Mouse (Mus musculus) 3134 (cell line): ENCODE results near the gene Uvrag.
"Not testable (repeated sequence)": the region's sequence is repeated elsewhere in the genome, so short reads cannot be mapped to it uniquely, and the experiment has no call there.

ENCODE experiments used
- DNase-seq: peaks from one replicate; pipeline ENCODE4 v3.0.0-alpha.2; 2011; ENCODE audit warnings: low spot score; ENCODE audit not compliant: insufficient read length; ENCODE audit errors: extremely low read depth

The Uvrag gene

DNA sequence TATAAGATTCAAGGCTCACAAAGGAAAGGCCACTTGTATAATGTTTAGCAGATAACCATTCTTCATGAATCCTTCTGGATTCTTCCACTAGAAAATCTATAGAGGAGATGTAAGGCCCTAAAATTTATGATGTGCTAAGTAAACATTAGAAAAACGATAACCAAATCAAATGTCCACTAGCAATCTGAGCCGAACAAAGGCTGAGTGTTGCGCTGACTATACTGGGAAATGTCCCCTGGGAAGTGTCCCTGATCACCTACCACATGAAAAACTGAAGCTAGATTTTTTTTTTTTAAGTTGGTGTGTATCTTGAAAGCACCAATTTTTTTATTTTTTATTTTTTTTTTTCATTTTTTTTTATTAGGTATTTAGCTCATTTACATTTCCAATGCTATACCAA lies 76.1 kb downstream of the Uvrag start:
- DNase-seq: no peak

- not testable (repeated sequence) for DNase-seq
Observed at GRCm38 (mm10) chr7:99062263-99062662, 78.7 kb downstream of the Uvrag start.

DNA sequence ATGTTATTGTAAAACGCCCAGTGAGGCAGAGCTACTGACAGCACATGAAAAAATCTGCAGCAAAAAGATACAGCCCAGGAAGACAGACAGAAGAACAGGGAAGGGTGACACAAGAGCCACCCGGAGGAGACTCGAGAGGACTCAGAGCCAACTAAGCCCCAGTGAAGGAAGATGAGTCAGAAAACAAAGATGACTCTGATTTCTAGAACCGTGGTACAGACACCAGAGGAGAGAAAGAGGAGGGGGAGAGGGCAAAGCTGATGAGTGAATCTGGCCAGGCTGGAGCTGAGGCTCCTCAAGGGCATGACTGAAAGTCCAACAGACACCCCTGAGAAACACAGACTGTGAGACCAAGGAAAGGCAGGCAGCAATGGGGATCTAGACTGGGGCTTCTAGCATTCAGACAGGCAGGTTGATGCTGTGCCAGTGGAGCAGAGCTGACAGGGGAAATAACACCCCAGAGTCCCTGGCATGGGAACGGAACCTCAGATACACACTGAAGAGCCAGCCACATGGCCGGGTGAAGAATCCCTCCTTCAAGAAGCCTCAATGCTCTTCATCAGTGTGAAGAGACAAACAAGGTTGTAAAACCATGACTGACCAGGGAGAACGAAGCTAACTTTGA lies 79.8 kb downstream of the Uvrag start:
- DNase-seq: peak; percentile 13

GRCm38 (mm10) chr7:99060476-99060875 lies 80.5 kb downstream of the Uvrag start:
- DNase-seq: no peak

GRCm38 (mm10) chr7:99059934-99060333 lies 81.0 kb downstream of the Uvrag start:
- DNase-seq: no peak

- DNase-seq: peak; percentile 67
Observed at GRCm38 (mm10) chr7:99057053-99057630, 83.8 kb downstream of the Uvrag start.

DNA sequence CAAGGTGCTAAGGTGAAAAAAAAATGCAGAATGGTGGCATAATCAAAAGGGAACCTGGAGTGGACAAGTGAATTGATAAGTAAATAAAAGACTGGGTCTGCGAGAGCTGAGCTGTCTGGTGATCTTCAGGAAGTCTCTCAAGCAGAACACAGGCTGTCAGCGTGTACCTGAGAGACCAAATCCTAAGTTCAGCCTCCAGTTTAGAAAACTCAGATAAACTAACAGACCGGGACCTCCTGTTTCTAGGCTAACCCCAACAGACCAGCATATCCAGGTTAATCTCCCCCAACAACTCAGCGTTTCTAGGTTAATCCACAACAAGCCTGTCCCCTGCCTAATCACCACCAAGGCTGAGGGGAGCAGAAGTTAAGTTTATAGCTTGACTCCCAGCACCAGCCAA lies 87.3 kb downstream of the Uvrag start:
- no peak for DNase-seq

GRCm38 (mm10) chr7:99052471-99053241 lies 88.3 kb downstream of the Uvrag start:
- DNase-seq: no peak

DNA sequence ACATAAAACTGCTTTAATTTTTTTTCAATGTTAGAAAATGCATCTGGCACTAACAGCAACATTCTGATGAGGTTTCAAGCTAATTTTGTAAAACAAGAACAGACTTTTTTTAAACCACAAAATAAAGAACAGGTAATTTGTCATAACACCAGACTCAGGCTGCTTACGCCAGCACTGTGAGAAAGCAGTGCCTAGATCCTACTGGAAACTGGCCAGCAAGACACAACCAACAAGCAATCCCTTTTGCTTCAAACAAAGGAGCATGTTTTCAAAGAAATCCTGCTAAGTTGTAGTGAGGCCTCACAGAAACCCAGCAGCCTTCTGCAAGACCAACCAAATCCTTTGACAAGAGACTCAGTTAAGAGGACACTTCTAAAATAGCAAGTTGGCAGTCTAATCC lies 90.1 kb downstream of the Uvrag start:
- DNase-seq: no peak

DNA sequence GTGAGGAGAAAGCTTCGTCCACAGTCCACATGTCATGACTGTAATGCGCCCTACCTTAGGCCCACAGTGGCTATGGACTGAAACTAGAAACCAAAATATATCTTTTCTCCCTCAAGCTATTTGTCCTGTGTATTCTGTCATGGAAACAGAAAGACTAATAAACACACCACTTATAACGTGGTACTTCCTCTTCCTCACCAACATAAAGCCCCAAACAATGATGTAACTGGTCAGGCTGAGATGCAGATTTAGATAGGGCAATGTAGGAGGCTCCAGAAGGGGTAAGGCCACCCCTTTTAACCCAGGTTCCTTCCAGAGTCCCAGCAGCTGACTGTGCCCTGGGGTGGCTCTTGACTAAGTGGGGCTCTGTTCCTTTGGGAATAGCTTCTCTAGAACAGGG lies 91.0 kb downstream of the Uvrag start:
- DNase-seq: no peak

- DNase-seq: no peak
Observed at GRCm38 (mm10) chr7:99046545-99047206, 94.3 kb downstream of the Uvrag start.

DNA sequence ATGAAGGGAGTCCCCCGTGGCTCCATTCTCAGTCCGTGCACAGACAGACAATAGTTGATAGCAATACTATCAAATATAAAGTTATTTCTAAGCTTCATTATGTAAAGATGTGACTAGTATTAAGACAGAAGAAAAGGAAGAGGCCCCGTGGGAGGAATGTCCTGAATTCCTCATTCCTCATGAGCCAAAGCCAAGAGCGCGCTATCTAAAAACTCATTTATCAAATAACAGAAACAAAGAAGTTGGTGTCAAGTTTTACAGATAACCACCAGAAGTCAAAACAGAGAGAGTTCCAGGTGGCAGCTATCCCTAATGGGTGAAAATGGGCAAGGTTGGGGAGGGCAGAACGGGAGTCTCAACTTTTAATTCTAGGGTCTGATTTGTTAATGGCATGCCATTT lies 95.4 kb downstream of the Uvrag start:
- DNase-seq: no peak

- DNase-seq: no peak
Observed at GRCm38 (mm10) chr7:99043923-99044322, 97.0 kb downstream of the Uvrag start.

- no peak for DNase-seq
Observed at GRCm38 (mm10) chr7:99043322-99043721, 97.6 kb downstream of the Uvrag start.

DNA sequence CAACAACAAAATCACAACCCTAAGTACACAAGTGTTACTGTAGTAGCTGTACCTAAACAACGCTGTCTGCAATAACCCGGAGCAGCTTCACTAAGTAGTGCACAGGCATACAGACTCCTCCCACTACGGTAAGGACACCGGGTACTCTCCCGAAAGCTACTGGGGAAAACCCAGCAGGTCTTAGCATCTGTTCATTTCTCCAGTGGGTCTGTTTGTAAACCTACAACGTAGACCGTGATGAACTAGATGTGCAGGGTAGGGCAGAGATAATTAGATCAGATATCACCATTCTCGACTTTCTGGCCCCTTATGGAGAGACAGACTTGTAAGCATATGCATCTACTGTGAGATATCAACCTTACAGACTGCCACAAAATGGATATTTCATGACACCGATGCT lies 99.1 kb downstream of the Uvrag start:
- no peak for DNase-seq

- DNase-seq: no peak
Observed at GRCm38 (mm10) chr7:99039912-99040311, 101.0 kb downstream of the Uvrag start.

- no peak for DNase-seq
Observed at GRCm38 (mm10) chr7:99036284-99036683, 104.7 kb downstream of the Uvrag start.

- no peak for DNase-seq
Observed at GRCm38 (mm10) chr7:99034909-99035308, 106.0 kb downstream of the Uvrag start.

- DNase-seq: no peak
Observed at GRCm38 (mm10) chr7:99033838-99034237, 107.1 kb downstream of the Uvrag start.

GRCm38 (mm10) chr7:99033314-99033713 lies 107.6 kb downstream of the Uvrag start:
- DNase-seq: no peak

DNA sequence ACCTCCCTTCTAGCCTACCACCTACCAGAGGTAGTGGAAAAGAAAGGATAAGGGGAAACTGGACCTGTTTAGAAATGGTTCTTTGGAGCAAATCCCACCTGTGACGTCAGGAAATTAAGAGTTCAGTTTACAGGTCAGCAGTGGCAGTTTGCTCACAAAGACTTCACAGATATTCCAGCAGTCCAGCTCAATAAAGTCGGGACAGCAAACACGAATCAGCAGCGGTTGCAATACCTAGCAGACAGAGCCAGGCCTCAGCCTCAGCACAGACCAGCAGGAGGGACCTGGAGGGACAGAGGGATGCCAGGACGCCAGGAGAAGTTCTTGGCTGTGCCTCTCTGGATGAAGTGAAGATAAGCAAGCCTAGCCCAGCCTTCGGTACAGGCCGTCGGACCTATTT lies 108.9 kb downstream of the Uvrag start:
- DNase-seq: no peak

DNA sequence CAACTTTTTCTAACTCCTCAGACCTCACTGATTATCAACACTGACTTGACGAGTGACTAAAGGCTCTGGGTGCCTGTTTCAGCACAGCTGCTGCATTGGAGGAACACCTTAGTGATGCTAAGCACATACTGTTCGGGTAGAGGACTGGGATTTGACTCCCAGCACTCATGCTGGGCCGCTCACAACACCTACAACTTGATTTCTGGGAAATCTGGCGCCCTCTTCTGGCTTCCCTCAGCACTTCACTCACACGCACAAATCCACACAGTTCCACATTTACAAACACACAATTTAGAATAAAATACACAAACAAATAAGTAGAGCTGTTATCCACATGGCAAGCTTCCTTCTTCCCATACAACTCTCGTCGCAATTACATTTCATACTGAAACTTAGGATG lies 112.8 kb downstream of the Uvrag start:
- no peak for DNase-seq
